In genomic region chrX:66678646-66679045, GRCm38 (mm10) we compare ENCODE assay signal across 20 mouse cellular contexts. TPM values are rescaled to one million over a fixed set of nuclear protein-coding genes. Genes with fewer than 3 reads are reported as not detected.
"Had no signal": no experiment of that assay in that cellular context is flagged by ENCODE, and none has a peak within 500 bp of the region (broad histone marks: within the 10 kb centered on the region; RNA-seq: fewer than 3 reads in every experiment).

No protein-coding gene starts in this region.

- H3K4me3 ChIP-seq: liver, embryonic 15.5 days; lung, embryonic 15.5 days; megakaryocyte, embryonic 14.5 days; midbrain, embryonic 12.5 days; midbrain, embryonic 15.5 days; neural tube, embryonic 13.5 days; neural tube, embryonic 15.5 days; stomach, embryonic 15.5 days had no signal

- H3K9ac ChIP-seq: liver, embryonic 15.5 days; liver, postnatal 0 days; lung, embryonic 15.5 days; midbrain, embryonic 12.5 days; midbrain, embryonic 15.5 days; neural tube, embryonic 13.5 days; neural tube, embryonic 15.5 days; stomach, embryonic 15.5 days had no signal

- H3K36me3 ChIP-seq: liver, embryonic 15.5 days; lung, embryonic 15.5 days; midbrain, embryonic 12.5 days; midbrain, embryonic 15.5 days; neural tube, embryonic 13.5 days; neural tube, embryonic 15.5 days; stomach, embryonic 15.5 days had no signal

- H3K4me2 ChIP-seq: liver, embryonic 15.5 days; lung, embryonic 15.5 days; midbrain, embryonic 12.5 days; midbrain, embryonic 15.5 days; neural tube, embryonic 13.5 days; neural tube, embryonic 15.5 days; stomach, embryonic 15.5 days had no signal

- H3K27ac ChIP-seq: liver, embryonic 15.5 days; lung, embryonic 15.5 days; macrophage; midbrain, embryonic 12.5 days; midbrain, embryonic 15.5 days; neural tube, embryonic 13.5 days; neural tube, embryonic 15.5 days; stomach, embryonic 15.5 days had no signal

- DNase-seq: liver, postnatal 0 days; lung, adult 2 months; lung, postnatal 14 days; lung, postnatal 36 days; retina, postnatal 1 day; right cerebral cortex, adult 18-20 months; thymus, adult 18-20 months; thymus, postnatal 14 days; thymus, postnatal 36 days had no signal

- H3K27me3 ChIP-seq: liver, embryonic 15.5 days; lung, embryonic 15.5 days; megakaryocyte, embryonic 14.5 days; midbrain, embryonic 12.5 days; midbrain, embryonic 15.5 days; neural tube, embryonic 13.5 days; neural tube, embryonic 15.5 days; stomach, embryonic 15.5 days had no signal

- H3K4me1 ChIP-seq: liver, embryonic 15.5 days; lung, embryonic 15.5 days; megakaryocyte, embryonic 14.5 days; midbrain, embryonic 12.5 days; midbrain, embryonic 15.5 days; neural tube, embryonic 13.5 days; neural tube, embryonic 15.5 days; stomach, embryonic 15.5 days had no signal

- ATAC-seq: liver, postnatal 0 days; lung, postnatal 0 days; midbrain, embryonic 15.5 days had no signal

- H3K9me3 ChIP-seq: liver, embryonic 15.5 days; lung, embryonic 15.5 days; megakaryocyte, embryonic 14.5 days; midbrain, embryonic 12.5 days; midbrain, embryonic 15.5 days; neural tube, embryonic 13.5 days; neural tube, embryonic 15.5 days; stomach, embryonic 15.5 days had no signal

RNA-seq across cellular contexts. Expression of gene Slitrk2, which starts 29.5 kb away (rescaled TPM):
- polyA plus RNA-seq: liver, postnatal 0 days; lung, adult 2 months; macrophage; spleen, adult 2 months had no signal
